Mouse (Mus musculus) layer of hippocampus, adult 8-10 months (tissue): Measurements from ENCODE around the gene Fbxo9. TPM values are rescaled to one million over a fixed set of nuclear protein-coding genes. Genes with fewer than 3 reads are reported as not detected.

ENCODE experiments used
- DNase-seq, 2 experiments: peaks; one replicate each; pipeline ENCODE4 v3.0.0; 2022; ENCODE audit warnings: low spot score in 2 of 2
- total RNA-seq, 4 experiments: library from RNA; stranded (reverse); gene quantifications; 2 replicates each; pipeline ENCODE4 v1.2.4; 2022

The Fbxo9 gene
- total RNA-seq, 4 experiments from 2014 or later, result 89.9 to 102 (median 97.3) TPM

GRCm38 (mm10) chr9:78109656-78110055, 791 bp upstream of the Fbxo9 start:
- no peak for DNase-seq

- DNase-seq, result peak; percentile 52 to 78
Observed at GRCm38 (mm10) chr9:78107912-78108795, 711 bp downstream of the Fbxo9 start.

DNA sequence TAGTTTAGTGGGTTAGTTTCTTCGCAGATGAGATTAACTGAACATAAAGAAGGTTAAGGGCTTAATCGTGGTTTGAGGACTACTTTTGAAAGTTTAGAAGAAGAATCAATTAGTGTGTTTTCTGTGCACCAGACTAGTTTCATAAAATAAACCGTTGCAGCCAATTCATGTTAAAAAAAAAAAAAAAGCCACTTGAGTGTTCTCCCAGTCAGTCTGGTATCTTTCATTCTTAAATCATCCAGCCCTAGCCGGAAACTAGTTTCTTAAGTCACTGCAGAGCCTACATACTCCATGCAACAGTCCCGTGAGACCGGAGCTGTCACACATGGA, 1.3 kb downstream of the Fbxo9 start:
- no peak for DNase-seq

DNA sequence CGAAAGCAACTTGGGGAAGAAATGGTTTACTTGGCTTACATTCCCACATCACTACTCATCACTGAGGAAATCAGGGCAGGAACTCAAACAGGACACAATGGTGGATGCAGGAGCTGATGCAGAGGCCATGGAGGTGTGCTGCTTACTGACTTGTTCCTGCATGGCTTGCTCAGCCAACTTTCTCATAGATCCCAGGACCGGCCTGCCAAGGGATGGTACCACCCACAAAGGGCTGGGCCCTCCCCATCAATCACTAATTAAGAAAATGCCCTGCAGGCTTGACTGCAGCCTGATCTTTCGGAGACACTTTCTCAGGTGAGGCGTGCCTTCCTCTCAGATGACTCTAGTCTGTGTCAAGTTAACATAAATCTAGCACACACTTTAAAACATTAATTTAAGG, 2.0 kb downstream of the Fbxo9 start:
- DNase-seq, result no peak

DNA sequence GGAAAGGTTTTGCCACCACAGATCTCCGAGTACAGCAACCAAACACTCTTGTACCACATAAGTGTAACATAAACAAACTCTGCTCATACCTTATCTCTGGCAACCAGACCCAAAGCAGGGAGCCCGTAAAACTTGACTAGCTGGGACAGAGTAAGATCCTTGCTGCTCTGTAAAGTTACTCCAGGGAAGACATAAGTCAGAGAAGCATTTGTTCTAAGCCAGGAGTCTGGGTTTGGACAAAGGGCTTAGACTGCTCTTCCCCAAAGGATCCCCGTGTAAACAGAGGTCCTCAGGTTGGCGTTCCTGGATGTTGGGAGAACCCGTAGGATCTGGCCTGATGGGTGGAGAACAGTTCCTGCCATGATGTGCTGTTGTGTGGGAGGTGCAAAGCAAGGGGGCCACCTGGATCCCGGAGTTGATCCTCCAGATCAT, 3.3 kb downstream of the Fbxo9 start:
- DNase-seq, result no peak

DNA sequence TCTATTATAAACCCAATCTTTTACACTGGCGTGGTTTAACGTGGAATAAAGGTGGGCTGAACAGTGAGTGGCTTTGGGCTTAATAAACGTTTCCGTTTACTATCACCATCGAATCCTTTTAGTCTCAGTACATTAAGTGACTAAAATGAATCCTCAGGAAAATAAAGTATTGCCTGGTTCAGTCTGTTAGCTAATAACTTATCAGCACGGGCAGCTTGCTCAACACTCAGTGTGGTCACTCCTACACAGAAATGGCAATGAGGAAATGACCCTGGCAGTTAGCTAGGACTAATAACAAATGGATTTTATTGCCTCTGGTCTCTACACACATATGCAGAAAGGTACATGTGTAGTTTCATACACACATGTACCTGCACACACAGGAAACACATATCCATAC, 3.9 kb downstream of the Fbxo9 start:
- no peak for DNase-seq

- no peak for DNase-seq
Observed at GRCm38 (mm10) chr9:78103965-78104560, 4.8 kb downstream of the Fbxo9 start.

GRCm38 (mm10) chr9:78101431-78101830, 7.4 kb downstream of the Fbxo9 start:
- DNase-seq, result no peak

- DNase-seq, result no peak
Observed at GRCm38 (mm10) chr9:78100956-78101355, 7.9 kb downstream of the Fbxo9 start.

- DNase-seq, result no peak
Observed at GRCm38 (mm10) chr9:78096376-78096775, 12.5 kb downstream of the Fbxo9 start.

DNA sequence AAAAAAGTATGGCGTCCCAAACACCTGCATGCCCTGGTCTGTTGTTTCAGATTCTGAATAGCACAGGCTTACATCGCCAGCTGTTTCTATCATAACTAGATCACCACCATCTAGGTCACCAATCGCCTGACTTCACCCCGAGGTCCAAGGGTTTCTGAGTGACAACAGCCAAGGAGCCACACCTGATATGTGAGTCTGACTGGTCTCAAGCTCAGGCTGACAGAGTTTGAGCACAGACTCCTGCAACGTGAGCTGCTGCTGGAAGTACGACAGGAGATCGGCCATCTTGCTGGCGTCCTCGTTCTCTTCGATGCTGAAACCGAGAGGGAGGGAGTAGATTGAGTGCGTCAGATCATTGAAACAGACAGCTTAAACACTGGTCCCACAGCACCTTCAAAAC, 13.2 kb downstream of the Fbxo9 start:
- no peak for DNase-seq

- no peak for DNase-seq
Observed at GRCm38 (mm10) chr9:78090596-78090995, 18.3 kb downstream of the Fbxo9 start.

- no peak for DNase-seq
Observed at GRCm38 (mm10) chr9:78089906-78090305, 19.0 kb downstream of the Fbxo9 start.

GRCm38 (mm10) chr9:78088971-78089370, 19.9 kb downstream of the Fbxo9 start:
- no peak for DNase-seq

DNA sequence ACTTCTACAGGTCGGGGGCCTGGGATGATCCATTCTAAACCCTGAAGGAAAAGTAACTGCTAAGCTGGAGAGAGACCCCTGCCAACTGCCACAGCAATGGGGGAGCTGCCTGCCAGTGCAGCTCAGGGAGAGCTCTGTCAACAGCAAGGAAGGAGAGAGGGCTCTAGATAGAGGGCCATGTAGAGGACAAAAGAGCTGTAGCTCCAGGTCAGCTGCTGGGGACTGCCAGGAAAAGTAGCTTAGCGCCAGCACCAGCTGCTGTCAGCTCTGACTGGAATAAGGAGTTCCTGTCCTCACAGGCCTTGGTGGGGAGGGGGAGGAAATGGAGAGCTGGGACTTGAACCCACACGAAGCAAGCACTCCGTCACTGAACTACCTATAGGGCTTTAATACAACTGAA, 20.3 kb downstream of the Fbxo9 start:
- DNase-seq, result no peak

DNA sequence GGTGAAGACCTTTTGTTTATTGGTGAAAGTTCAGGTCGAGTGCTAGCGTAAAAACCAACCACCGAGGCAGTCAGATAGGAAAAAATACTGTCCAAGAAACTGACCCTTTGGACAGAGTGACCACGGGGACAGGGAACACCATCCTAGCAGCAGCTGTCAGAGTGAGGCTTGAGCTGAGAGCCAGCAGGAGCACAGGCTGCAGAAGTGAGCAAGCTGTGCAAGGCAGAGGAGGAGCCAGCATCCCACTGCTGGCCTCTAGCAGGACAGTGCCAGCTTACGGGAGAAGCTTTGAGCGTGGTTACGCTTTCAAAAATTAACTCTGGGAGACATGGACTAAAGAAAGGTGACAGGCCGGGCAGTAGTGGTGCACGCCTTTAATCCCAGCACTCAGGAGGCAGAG, 21.1 kb downstream of the Fbxo9 start:
- no peak for DNase-seq

DNA sequence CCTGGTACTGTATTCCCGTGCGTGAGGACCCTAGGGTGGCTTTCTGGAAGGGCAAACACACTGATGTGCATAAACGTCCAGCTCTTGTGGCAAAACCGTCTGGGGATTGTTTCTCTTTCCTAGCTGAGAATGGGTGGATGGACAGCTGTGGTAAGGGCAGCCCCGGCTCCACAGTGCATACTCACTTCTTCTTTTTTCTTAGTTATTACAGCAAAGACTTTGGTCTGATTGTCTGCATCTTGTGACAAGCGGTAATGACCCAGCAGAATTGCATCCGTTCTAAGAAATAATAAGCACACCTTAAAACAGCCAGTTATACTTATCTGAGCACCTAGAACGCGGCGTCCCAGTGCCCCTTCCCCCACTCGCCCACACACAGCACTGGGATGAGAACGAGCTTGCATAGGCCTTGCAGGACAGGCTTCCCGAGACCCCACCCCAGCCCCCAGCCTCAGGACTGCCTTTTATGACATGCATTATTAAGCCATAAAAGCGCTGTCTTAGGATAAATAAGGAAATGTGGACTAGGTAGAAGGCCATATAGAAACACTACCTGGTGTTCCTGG, 23.1 kb downstream of the Fbxo9 start:
- DNase-seq, result no peak

DNA sequence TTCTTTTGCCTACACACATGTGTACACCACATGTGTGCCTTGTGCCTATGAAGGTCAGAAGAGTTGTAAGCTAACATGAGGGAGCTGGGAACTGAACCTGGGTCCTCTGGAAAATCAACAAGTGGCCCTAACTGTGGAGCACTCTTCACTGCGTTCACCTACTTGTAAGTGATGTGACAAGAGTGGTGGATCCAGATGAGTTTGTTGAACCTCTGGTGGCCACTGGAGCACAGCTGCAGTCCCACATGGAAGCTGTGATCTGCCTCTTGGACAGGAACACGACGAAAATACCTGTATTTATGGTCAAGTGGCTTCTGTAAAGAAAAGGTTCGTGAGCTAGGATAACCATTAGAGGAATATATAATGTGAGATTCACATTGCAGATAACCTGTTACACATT, 24.5 kb downstream of the Fbxo9 start:
- no peak for DNase-seq

DNA sequence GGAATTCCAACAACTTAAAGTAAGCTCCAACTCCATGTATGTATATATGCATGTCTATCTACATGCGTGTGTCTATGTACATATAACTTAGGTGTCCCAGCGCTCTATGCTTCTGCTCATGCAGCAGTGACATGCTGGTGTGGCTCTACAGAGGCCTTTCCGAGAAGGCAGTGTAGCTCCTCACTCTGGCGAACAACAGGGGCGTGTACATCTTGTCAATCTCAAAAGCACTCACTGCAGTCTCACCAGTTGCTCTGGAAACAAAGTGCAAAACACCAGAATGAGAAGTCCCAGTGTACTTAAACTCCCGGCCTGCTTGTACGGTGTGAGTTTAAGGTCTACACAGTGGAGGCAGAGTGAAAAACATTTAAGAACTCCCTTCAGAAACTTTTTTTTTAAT, 27.0 kb downstream of the Fbxo9 start:
- no peak for DNase-seq

DNA sequence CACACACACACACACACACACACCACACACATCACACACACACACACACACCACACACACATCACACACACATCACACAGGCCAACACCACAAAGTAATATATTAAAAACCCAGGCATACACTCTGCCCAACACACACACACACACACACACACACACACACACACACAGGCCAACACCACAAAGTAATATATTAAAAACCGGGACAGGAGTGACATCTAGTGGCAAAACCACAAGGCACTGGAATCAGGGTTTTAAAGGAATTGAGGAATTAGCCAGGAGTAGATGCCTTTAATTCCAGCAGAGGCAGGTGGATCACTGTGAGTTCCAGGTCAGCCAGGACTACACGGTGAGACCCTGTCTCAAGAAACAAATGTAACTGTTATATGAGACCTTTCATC, 30.6 kb downstream of the Fbxo9 start:
- DNase-seq, result no peak

DNA sequence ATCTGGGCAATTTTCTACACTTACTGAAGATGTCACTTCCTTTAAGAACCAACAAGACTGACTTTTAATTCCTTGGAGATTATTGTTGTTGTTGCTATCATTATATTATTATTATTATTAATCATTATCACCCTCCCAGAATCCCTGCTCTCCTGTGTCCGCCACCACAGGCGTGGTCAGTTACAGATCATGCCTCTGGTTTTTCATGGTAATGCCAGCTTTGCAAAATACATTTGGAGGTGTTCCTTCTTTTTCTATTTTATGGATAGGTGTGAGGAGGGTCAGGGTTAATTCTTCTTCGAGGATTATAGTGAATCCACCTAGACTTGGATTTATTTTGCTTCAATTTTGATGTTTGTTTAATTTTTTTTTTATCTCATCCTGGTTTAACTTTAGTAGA, 33.6 kb downstream of the Fbxo9 start:
- no peak for DNase-seq

DNA sequence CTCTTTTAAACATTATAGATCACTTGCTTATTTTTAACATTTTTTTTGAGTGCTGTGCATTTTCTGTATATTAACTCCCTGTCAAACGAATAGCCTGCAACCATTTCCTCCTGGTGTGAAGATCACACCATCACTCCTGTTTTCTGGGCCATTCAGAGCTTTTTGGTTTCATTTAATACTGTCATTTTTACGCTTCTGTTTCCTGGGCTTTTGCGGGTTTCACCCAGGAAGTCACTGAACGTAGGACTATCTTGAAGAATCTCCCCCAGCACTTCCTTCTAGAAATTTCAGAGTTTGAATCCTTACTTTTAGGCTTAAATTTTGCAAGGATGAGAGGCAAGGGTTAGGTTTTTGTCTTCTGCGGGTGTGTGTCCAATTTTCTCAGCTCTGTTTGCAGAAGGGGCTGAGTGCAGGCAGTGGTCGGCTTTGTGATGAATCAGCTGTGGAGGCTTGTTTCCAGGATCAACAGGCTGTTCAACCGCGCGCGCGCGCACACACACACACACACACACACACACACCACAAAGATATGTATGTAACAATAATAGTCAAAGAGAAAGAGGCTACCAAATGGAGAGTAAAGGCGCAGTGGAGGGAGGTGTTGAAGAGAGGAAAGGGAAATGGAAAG, 35.0 kb downstream of the Fbxo9 start:
- no peak for DNase-seq
